Comparison of ENCODE assay signal across 8 mouse cellular contexts in the genomic region with DNA sequence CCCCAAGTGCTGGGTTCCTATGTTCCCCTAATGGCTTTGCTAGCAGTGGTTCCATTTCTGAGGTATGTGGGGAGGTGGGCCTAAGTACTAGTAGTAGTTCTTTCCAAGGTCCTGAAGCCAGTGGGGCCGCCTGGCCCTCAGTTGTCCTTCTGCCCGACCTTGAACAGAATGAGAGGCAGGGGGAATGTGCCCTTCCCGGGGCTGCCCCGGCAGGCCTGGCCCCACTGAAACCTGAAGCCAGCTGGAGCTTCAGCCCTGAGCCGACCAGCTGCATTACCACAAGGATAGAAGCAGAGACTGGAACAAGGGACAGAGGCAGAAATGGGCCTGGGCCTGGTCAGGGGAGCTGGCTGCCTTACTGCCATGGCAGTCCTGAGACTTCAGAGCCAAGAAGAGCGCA. TPM values are rescaled to one million over a fixed set of nuclear protein-coding genes. Genes with fewer than 3 reads are reported as not detected.
DNase-seq lines count a peak whose midpoint lies in the region; ATAC-seq and TF ChIP-seq lines count a peak whose summit lies in the region.

No protein-coding gene starts in this region.

- DNase-seq in cerebellum, adult 2 months: no peak
- DNase-seq in cerebellum, adult 8-10 months: no peak
- peak; percentile 28 to 68 for DNase-seq in gastrocnemius, adult 8-10 months (ENCODE audit: low spot score in 2 of 2)
- no peak for DNase-seq in lung, postnatal 4 days
- no peak for DNase-seq in B cell, adult 2 months
- no peak for DNase-seq in right cerebral cortex, postnatal 10 days (ENCODE audit: low spot score in 2 of 2)

- H3K27me3 ChIP-seq in cerebellum, adult 2 months (ENCODE audit: control insufficient read depth, insufficient read depth, low read length): no peaks in the 10 kb centered on the region
- no peaks in the 10 kb centered on the region for H3K27me3 ChIP-seq in intestine, embryonic 16.5 days (replicated peaks; ENCODE audit: control insufficient read depth, insufficient read depth, low read length)
- no peaks in the 10 kb centered on the region; the same call in 1 of the 2 replicates for H3K27me3 ChIP-seq in midbrain, embryonic 12.5 days

- H3K9me3 ChIP-seq in intestine, embryonic 16.5 days (ENCODE audit: control insufficient read depth, low read length): 0 out of 2 replicates have a peak, but pooled peaks cover 4% of the 10 kb centered on the region
- 0 out of 2 replicates have a peak, but pooled peaks cover 5% of the 10 kb centered on the region for H3K9me3 ChIP-seq in midbrain, embryonic 12.5 days

- peaks cover 23% of the 10 kb centered on the region for H3K4me1 ChIP-seq in cerebellum, adult 2 months (ENCODE audit: control insufficient read depth, insufficient read depth, low read length)
- peaks cover 31% of the 10 kb centered on the region for H3K4me1 ChIP-seq in intestine, embryonic 16.5 days (ENCODE audit: control insufficient read depth, insufficient read depth, low read length)
- H3K4me1 ChIP-seq in midbrain, embryonic 12.5 days: peaks cover 33% of the 10 kb centered on the region

- TF ChIP-seq CTCF in cerebellum, adult 2 months (IDR thresholded peaks at IDR 0.05; ENCODE audit: borderline replicate concordance, insufficient read depth, low read depth, low read length): no peak

- H3K4me3 ChIP-seq in cerebellum, adult 2 months (replicated peaks; ENCODE audit: insufficient read depth, low read depth, low read length): no peak overlapping the region
- no peak overlapping the region for H3K4me3 ChIP-seq in intestine, embryonic 16.5 days (ENCODE audit: low read length)
- no peak overlapping the region for H3K4me3 ChIP-seq in midbrain, embryonic 12.5 days

- ATAC-seq in intestine, embryonic 16.5 days: no peak
- ATAC-seq in midbrain, embryonic 12.5 days (ENCODE audit: low FRiP score, low read depth): no peak

- peak overlapping the region; percentile 1; the same call in 1 of the 2 replicates for H3K9ac ChIP-seq in intestine, embryonic 16.5 days (ENCODE audit: low read depth, low read length)
- peak overlapping the region; percentile 28; the same call in 1 of the 2 replicates for H3K9ac ChIP-seq in midbrain, embryonic 12.5 days (replicated peaks)

- TF ChIP-seq POLR2A in cerebellum, adult 2 months (IDR thresholded peaks at IDR 0.05; ENCODE audit: borderline replicate concordance, insufficient read depth, low read length): no peak

- H3K4me2 ChIP-seq in intestine, embryonic 16.5 days (ENCODE audit: low read depth, low read length): 0 out of 2 replicates have a peak overlapping the region, but pooled peaks have one; percentile 7
- H3K4me2 ChIP-seq in midbrain, embryonic 12.5 days (replicated peaks): no peak overlapping the region

- H3K36me3 ChIP-seq in intestine, embryonic 16.5 days (ENCODE audit: control insufficient read depth, insufficient read depth, low read length): peaks cover 14% of the 10 kb centered on the region
- H3K36me3 ChIP-seq in midbrain, embryonic 12.5 days: peaks cover 15% of the 10 kb centered on the region

- peak overlapping the region; percentile 68 for H3K27ac ChIP-seq in cerebellum, adult 2 months (ENCODE audit: insufficient read depth, low read length)
- H3K27ac ChIP-seq in intestine, embryonic 16.5 days (ENCODE audit: low read length): 0 out of 2 replicates have a peak overlapping the region, but pooled peaks have one; percentile 7
- H3K27ac ChIP-seq in midbrain, embryonic 12.5 days (replicated peaks): no peak overlapping the region

- 34% methylated on average over 6 of the region's 6 CpGs for WGBS in cerebellum, adult 2 months
- WGBS in intestine, embryonic 16.5 days: 55% methylated on average over 6 of the region's 6 CpGs
- WGBS in midbrain, embryonic 12.5 days: 70% methylated on average over 6 of the region's 6 CpGs

RNA-seq across cellular contexts. Expression of a gene that starts 4.1 kb away (rescaled TPM):
- 67.4 and 68.4 TPM in 2 replicates for polyA plus RNA-seq in cerebellum, adult 2 months (2012; rRNA removed)
- total RNA-seq in gastrocnemius, adult 8-10 months (2022): 10 to 100 TPM; 87.3 to 98.6 (median 92.7) TPM
- 57.0 and 66.0 TPM in 2 replicates for polyA plus RNA-seq in intestine, embryonic 16.5 days (2015; fragmentation: Nextera tagmentation; extraction: Ambion mirVana)
- polyA plus RNA-seq in midbrain, embryonic 12.5 days (2016; fragmentation: Nextera tagmentation; extraction: Ambion mirVana): 19.4 and 19.9 TPM in 2 replicates

RNA-seq across cellular contexts. Expression of a gene that starts 34.0 kb away (rescaled TPM):
- 21.8 and 22.7 TPM in 2 replicates for polyA plus RNA-seq in cerebellum, adult 2 months (2012; rRNA removed)
- under 1 TPM in 1 of 4 experiments, not detected in 3; 0.07 TPM for total RNA-seq in gastrocnemius, adult 8-10 months (2022)
- polyA plus RNA-seq in intestine, embryonic 16.5 days (2015; fragmentation: Nextera tagmentation; extraction: Ambion mirVana): 0.29 and 0.53 TPM in 2 replicates
- 2.4 and 2.5 TPM in 2 replicates for polyA plus RNA-seq in midbrain, embryonic 12.5 days (2016; fragmentation: Nextera tagmentation; extraction: Ambion mirVana)

RNA-seq across cellular contexts. Expression of a gene that starts 42.7 kb away (rescaled TPM):
- 67.5 and 71.0 TPM in 2 replicates for polyA plus RNA-seq in cerebellum, adult 2 months (2012; rRNA removed)
- 1 to 10 TPM; 3.7 to 6.6 (median 5.9) TPM for total RNA-seq in gastrocnemius, adult 8-10 months (2022)
- polyA plus RNA-seq in intestine, embryonic 16.5 days (2015; fragmentation: Nextera tagmentation; extraction: Ambion mirVana): 8.4 and 10.5 TPM in 2 replicates
- polyA plus RNA-seq in midbrain, embryonic 12.5 days (2016; fragmentation: Nextera tagmentation; extraction: Ambion mirVana): 5.0 and 6.1 TPM in 2 replicates

Comparison
In these comparisons a context has a peak if more than half of its experiments do, and no peak if none do; other contexts are left out.
1. DNase-seq: peak in gastrocnemius, adult 8-10 months (2 of 2); none in cerebellum, adult 2 months (0 of 2), cerebellum, adult 8-10 months (single experiment), lung, postnatal 4 days (0 of 2), B cell, adult 2 months (0 of 2) and right cerebral cortex, postnatal 10 days (0 of 2).